Mouse (Mus musculus) midbrain, postnatal 0 days (tissue): ENCODE results near the gene Hs3st2. TPM values are rescaled to one million over a fixed set of nuclear protein-coding genes. Genes with fewer than 3 reads are reported as not detected.

Experiments used
- ATAC-seq: fragments of 200-750 bp; cut with Nextera tagmentation; 2 replicates; pipeline ENCODE4 v1.8.0; 2017; ENCODE audit warnings: moderate number of reproducible peaks, mild to moderate bottlenecking, moderate TSS enrichment, moderate library complexity; ENCODE audit not compliant: low FRiP score
- DNase-seq: peaks from one replicate; pipeline ENCODE4 v3.0.0-alpha.2; 2015; ENCODE audit warnings: low spot score
- H3K27ac ChIP-seq: fragments of 300-500 bp; sonication (generic); 2 replicates; pipeline ENCODE4 v1.5.1; 2014; ENCODE audit warnings: low read depth, mild to moderate bottlenecking, low read length, mixed read lengths
- H3K27me3 ChIP-seq: fragments of 300-500 bp; sonication (generic); 2 replicates; pipeline ENCODE4 v1.6.1; 2014; ENCODE audit warnings: low read length, control low read depth, mixed read lengths; ENCODE audit not compliant: insufficient read depth
- H3K36me3 ChIP-seq: fragments of 300-500 bp; sonication (generic); 2 replicates; pipeline ENCODE4 v1.6.1; 2014; ENCODE audit warnings: low read length, control low read depth, mixed read lengths; ENCODE audit not compliant: insufficient read depth
- H3K4me1 ChIP-seq: fragments of 300-500 bp; sonication (generic); 2 replicates; pipeline ENCODE4 v1.6.1; 2014; ENCODE audit warnings: mild to moderate bottlenecking, control low read depth, antibody characterized with exemption, low read length, mixed read lengths; ENCODE audit not compliant: insufficient read depth
- H3K4me2 ChIP-seq: fragments of 300-500 bp; sonication (generic); 2 replicates; pipeline ENCODE4 v1.6.1; 2014; ENCODE audit warnings: low read depth, mild to moderate bottlenecking, low read length, mixed read lengths; ENCODE audit not compliant: poor library complexity, severe bottlenecking
- H3K4me3 ChIP-seq: fragments of 300-500 bp; sonication (generic); 2 replicates; pipeline ENCODE4 v1.5.1; 2014; ENCODE audit warnings: low read depth, mild to moderate bottlenecking, low read length, moderate library complexity
- H3K9ac ChIP-seq: fragments of 300-500 bp; sonication (generic); replicated peaks from 2 replicates; pipeline ENCODE4 v1.6.1; 2014; ENCODE audit warnings: mild to moderate bottlenecking, low read length, moderate library complexity, mixed read lengths; ENCODE audit not compliant: poor library complexity, severe bottlenecking
- H3K9me3 ChIP-seq: fragments of 300-500 bp; sonication (generic); 2 replicates; pipeline ENCODE4 v1.6.1; 2016; ENCODE audit warnings: low read length, control low read depth
- CTCF ChIP-seq: IDR thresholded peaks from 2 replicates; pipeline ENCODE4 v1.5.1; 2016; ENCODE audit warnings: antibody characterized with exemption, mild to moderate bottlenecking
- WGBS: fragments of 180-500 bp; shearing (Covaris S2); extraction: QIAGEN DNeasy Blood & Tissue Kit; methylation state at CpG from one replicate; pipeline ENCODE4 v1.1.7; 2014; 5-methylcytosine and 5-hydroxymethylcytosine counted together
- polyA plus RNA-seq: library from polyadenylated mRNA; unstranded; fragments of >200 nt; fragmentation: Nextera tagmentation; extraction: Ambion mirVana; gene quantifications from 2 replicates; pipeline ENCODE4 v1.2.1, GENCODE M21; 2015
- total RNA-seq: library from RNA; depleted of rRNA; stranded (reverse); fragments of >200 nt; gene quantifications from 2 replicates; pipeline ENCODE4 v1.2.3, GENCODE M21; 2014

Gene Hs3st2
- total and polyA plus RNA-seq, 2 experiments from 2014 or later, result 22.5 to 30.5 TPM

DNA sequence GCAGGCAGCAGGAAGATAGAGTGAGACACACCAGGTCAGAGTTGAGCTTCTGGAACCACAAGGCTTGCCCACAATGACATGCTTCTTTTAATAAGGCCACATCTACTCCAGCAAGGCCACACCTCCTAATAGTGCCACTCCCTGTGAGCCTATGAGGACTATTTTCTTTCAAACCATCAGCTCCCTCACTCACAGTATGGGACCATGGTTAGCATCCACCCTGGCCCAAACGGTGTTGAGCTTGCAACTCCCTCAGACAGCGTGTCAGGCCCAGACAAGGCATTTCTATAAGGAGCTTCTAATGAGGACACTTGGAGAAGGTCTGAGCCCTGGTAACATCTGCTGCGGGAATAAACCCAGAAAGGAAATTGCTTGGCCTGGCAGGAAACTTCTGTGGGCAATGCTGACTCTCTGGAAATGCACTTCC, 125.5 kb downstream of the Hs3st2 start:
- DNase-seq (no peak), ATAC-seq (no peak)
- H3K27me3 ChIP-seq, result no peaks in the 10 kb centered on the region
- 86% methylated on average over 3 of the region's 3 CpGs for WGBS
- no peak overlapping the region for H3K9ac ChIP-seq
- no peak overlapping the region for H3K4me3 ChIP-seq
- H3K27ac ChIP-seq, result no peak overlapping the region
- H3K4me1 ChIP-seq, result no peaks in the 10 kb centered on the region
- peaks cover 5% of the 10 kb centered on the region; the same call in 1 of the 2 replicates for H3K9me3 ChIP-seq
- H3K4me2 ChIP-seq, result no peak overlapping the region
- H3K36me3 ChIP-seq, result no peaks in the 10 kb centered on the region
- no peak for TF ChIP-seq CTCF

DNA sequence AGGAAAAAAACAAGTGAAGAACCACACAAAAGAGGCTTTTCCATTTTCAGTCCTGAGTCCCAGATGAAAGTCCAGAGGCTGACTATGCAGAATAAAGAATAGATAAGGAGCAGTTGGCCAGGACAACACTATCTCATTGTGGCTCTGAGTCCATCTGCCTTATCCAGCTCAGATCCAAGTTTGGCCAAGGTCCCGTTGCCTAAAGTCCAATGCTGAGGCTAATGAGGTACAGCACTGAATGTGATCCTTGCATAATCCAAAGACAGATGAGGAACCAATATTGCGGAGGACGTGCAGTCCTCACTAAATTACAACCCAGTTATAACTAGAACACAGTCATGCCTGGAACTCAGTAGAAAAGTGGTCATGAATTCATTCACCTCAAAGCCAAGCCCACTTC, 130.5 kb downstream of the Hs3st2 start:
- no peaks in the 10 kb centered on the region for H3K27me3 ChIP-seq
- H3K4me2 ChIP-seq, result no peak overlapping the region
- ATAC-seq (no peak), DNase-seq (no peak)
- no peak for TF ChIP-seq CTCF
- H3K4me3 ChIP-seq, result no peak overlapping the region
- WGBS, result 90% methylated on average over 3 of the region's 3 CpGs
- no peaks in the 10 kb centered on the region for H3K36me3 ChIP-seq
- peaks cover 5% of the 10 kb centered on the region; the same call in 1 of the 2 replicates for H3K9me3 ChIP-seq
- H3K4me1 ChIP-seq, result no peaks in the 10 kb centered on the region
- no peak overlapping the region for H3K27ac ChIP-seq
- H3K9ac ChIP-seq, result no peak overlapping the region

DNA sequence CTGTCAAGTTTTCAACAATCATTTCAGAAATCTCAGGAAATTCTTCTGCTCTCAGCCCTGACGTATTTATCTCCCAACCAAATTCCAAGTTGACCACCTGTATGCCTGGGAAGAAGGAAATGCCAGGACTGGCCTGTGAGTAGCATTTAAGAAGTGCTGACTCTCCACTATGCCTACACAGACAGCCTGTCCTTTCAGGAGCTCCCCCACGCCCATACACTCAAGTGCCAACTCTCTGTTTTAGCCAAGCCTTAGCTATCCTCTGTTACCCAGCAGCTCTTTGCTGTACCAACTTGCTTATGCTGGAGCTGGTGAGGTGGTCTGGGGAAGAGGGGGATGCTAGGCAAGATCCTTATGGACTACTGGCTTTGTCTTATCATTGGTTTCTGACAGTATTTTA, 137.4 kb downstream of the Hs3st2 start:
- no peak for DNase-seq
- no peaks in the 10 kb centered on the region for H3K9me3 ChIP-seq
- no peaks in the 10 kb centered on the region for H3K4me1 ChIP-seq
- H3K36me3 ChIP-seq, result no peaks in the 10 kb centered on the region
- no peak overlapping the region for H3K27ac ChIP-seq
- H3K9ac ChIP-seq, result no peak overlapping the region
- 89% methylated on average over 2 of the region's 2 CpGs for WGBS
- TF ChIP-seq CTCF, result no peak
- H3K27me3 ChIP-seq, result no peaks in the 10 kb centered on the region
- H3K4me3 ChIP-seq, result no peak overlapping the region
- no peak overlapping the region for H3K4me2 ChIP-seq
- no peak for ATAC-seq

DNA sequence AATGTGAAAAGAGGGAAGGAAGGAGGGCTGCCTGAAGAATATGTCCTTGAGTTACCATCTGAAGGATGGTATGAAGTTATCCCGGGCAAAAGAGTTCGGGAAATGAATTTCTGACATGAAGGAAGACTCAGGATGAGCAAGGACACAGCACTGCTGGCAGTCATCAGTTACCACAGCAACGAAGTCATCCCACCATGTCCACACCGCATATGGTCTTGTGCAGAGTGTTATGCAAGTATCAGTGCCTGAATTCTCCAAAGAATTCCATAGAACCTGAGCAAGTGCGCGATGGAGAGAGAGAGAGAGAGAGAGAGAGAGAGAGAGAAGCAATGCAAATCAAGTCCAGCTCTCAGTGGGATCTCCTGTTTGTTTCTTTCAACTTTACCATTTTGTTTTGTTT, 142.0 kb downstream of the Hs3st2 start:
- WGBS, result 81% methylated on average over 6 of the region's 6 CpGs
- TF ChIP-seq CTCF, result no peak
- Histone ChIP-seq H3K4me3 (no peak overlapping the region), H3K27ac (no peak overlapping the region), H3K4me1 (no peaks in the 10 kb centered on the region), H3K4me2 (no peak overlapping the region), H3K9ac (no peak overlapping the region), H3K9me3 (no peaks in the 10 kb centered on the region), H3K36me3 (no peaks in the 10 kb centered on the region), H3K27me3 (no peaks in the 10 kb centered on the region)
- DNase-seq (no peak), ATAC-seq (no peak)

DNA sequence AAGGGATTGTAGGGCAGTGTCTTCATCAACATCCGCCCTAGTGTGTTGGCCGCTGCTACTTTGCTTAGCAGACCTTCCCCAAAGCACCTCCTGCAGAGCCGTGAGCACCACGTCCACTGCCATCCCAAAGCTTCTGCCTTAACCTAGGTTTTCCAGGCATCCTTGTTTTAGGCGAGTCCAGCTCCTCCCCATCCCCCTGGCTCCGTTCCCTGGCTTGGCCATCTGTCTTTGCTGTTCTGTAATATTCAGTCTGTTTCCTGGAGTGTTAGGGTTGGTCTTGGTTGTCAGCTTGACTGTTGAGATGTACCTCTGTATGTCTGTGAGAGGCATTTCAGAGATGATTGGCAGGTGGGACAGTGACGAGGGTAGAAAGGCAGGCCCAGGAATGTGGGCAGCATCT, 142.7 kb downstream of the Hs3st2 start:
- no peak for TF ChIP-seq CTCF
- ATAC-seq (no peak), DNase-seq (no peak)
- Histone ChIP-seq H3K9ac (no peak overlapping the region), H3K4me1 (no peaks in the 10 kb centered on the region), H3K4me2 (no peak overlapping the region), H3K27me3 (no peaks in the 10 kb centered on the region), H3K36me3 (no peaks in the 10 kb centered on the region), H3K4me3 (no peak overlapping the region), H3K9me3 (no peaks in the 10 kb centered on the region), H3K27ac (no peak overlapping the region)
- 84% methylated on average over 7 of the region's 7 CpGs for WGBS

DNA sequence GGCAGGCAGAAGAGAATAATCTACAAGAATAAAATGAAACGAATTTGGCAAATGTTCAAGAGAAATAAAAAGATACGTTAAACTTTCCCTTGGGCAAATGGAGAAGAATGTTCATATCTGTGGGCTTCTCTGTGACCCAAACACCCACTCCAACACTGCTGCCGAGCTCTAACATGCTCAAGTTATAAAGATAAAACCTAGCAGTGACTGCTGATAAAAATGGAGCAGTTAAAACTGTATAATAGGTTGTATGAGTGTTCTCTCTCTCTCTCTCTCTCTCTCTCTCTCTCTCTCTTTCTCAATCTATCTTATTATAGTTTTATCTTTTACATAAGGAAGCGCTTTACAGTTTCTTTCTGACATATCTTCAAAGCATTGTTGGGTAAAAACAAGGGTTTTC, 144.3 kb downstream of the Hs3st2 start:
- H3K4me1 ChIP-seq, result no peaks in the 10 kb centered on the region
- 65% methylated on average over 4 of the region's 4 CpGs for WGBS
- no peak overlapping the region for H3K4me3 ChIP-seq
- no peaks in the 10 kb centered on the region for H3K9me3 ChIP-seq
- H3K9ac ChIP-seq, result no peak overlapping the region
- no peak overlapping the region for H3K27ac ChIP-seq
- H3K4me2 ChIP-seq, result no peak overlapping the region
- DNase-seq (no peak), ATAC-seq (no peak)
- H3K27me3 ChIP-seq, result no peaks in the 10 kb centered on the region
- TF ChIP-seq CTCF, result no peak
- H3K36me3 ChIP-seq, result no peaks in the 10 kb centered on the region
